Mouse (Mus musculus): Measurements from ENCODE around the gene Rtl6. TPM values are rescaled to one million over a fixed set of nuclear protein-coding genes. Genes with fewer than 3 reads are reported as not detected.
A peak's percentile ranks its signal among the peaks of the same experiment; 100 is the strongest.

Rtl6 gene
- 1 to 10 TPM; 1.3 to 2.0 (median 1.8) TPM for polyA plus RNA-seq (2017; shearing (Covaris generic))

DNA sequence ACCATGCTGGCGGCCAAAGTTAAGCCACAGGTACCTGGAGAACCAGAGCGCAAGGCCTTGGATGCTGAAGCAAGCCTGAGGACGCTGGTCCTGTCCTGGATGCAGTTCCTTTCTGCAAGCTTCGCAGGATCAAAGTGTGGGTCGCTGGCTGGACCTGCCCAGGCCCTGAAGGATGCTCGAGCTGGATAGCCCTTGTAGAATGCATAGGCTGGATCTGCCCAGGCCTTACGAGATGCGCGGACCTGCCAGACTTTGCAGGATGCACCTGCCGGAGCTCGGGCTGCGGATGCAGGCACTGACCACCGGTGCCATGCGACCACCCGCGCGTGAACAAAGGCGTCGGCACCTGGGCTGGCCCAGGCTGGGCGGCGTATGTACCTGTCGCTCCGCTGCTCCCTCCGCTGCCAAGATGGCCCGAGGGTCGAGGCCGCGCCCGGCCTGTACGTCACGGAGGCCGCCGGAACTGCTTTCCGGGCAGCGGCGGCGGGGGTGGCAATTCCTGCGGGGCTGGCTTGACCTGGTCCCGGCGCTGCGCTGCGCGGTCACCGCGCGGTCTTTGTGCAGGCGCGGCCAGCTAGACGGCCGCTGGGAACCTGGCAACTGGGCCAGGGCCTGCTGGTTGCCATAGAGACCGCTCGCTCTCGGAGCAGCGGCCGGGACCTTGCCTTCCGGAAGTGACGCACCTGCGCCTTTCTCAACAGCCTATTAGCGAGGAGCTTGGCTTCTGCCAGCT lies at the start of gene Rtl6:
Gene Rtl6, minus strand, starts transcription at position 635 of the 733 bp plus-strand sequence.
- ATAC-seq: peak; percentile 95

GRCm38 (mm10) chr15:84603267-84603963 lies 45.8 kb upstream of the Rtl6 start:
- no peak for ATAC-seq

GRCm38 (mm10) chr15:84600977-84601595 lies 43.5 kb upstream of the Rtl6 start:
- no peak for ATAC-seq

GRCm38 (mm10) chr15:84598911-84599310 lies 41.3 kb upstream of the Rtl6 start:
- ATAC-seq: no peak

GRCm38 (mm10) chr15:84597816-84598215 lies 40.2 kb upstream of the Rtl6 start:
- ATAC-seq: no peak

DNA sequence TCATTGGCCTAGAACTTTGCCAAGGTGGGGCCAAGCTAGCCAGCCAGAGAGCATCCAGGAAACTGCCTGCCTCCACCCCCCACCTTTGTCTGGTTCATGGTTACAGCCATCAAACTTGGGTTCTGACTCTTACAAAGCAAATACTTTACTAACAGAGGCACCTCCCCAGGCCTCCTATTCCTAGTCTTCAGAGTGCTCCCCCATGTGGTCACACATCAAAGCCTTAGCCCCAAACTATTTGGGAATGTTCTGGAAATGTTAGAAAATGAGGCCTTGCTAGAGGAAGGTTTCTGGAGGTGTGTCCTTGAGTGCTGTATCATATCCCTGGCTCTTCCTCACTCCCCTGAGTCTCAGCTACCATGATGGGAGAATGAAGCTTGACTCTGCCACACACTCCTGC lies 39.4 kb upstream of the Rtl6 start:
- no peak for ATAC-seq

DNA sequence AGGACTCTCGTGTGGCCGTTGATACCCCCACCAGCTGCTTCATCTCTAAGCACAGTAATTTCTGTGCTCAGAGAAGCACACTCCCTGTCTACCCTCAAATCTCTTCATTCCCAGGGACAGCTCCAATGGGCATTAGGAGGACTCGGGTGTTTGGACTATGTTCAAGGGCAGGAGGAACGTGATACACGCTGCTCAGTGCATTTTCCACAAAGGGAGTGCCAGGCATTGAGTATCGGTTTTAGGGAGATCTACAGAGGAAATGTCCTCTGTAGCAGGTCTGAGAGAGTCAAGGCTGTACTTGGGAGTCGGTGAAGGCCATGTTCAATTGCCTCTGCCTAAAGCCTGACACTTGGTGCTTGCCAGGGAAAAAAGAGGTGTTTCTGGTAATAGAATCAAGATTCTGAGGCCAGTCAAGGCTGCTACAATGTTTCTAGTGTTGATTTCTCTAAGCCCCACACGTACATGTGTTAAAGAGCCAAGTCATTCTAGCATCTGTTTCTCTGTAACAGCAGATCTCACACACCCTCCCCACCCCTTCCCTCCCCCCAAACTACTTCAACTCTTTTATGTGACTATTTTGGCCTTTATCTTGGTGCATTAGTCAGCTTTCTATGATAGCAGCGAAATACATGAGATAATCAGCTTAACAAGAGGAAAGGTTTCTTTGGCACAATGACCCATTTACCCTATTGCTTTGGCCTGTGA lies 37.8 kb upstream of the Rtl6 start:
- ATAC-seq: no peak

DNA sequence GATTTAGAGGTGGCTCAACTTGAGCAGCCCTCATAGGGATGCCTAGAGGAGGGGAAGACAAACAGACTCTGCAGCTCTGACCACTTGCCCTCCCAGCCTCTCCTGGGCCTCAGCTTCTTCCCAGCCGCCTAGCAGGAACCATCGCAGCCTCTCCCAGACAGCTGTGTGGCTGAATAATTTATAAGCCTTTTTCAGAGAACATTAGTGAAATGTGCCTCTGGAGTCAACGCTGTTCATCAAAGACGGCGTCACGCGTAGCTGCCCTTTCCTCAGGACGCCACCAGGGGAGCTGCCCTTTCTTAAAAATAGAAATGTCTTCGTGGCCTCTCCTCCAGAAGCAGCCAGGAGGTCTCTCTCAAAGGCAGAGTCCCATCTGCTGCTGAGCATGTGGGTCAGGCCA lies 35.9 kb upstream of the Rtl6 start:
- ATAC-seq: no peak

GRCm38 (mm10) chr15:84592240-84592639 lies 34.6 kb upstream of the Rtl6 start:
- no peak for ATAC-seq

GRCm38 (mm10) chr15:84591573-84592139 lies 34.0 kb upstream of the Rtl6 start:
- ATAC-seq: no peak

GRCm38 (mm10) chr15:84588371-84588821 lies 30.8 kb upstream of the Rtl6 start:
- ATAC-seq: no peak

DNA sequence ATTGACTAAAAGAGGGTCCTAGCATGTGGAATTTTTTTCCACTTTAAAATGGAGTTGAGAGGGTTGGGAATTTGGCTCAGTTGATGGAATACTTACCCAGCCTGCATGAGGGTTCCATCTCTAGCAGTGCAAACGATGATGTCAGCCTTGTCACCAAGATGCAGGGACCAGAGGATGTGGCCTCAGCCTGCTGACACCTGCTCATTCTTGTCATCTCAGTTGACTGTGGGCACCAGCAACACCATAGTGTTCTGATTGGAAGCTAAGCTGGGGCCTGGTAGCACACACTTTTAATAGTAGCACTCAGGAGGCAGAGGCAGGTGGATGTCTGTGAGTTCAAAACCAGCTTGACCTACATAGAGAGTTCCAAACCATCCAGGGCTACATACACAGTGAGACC lies 21.0 kb upstream of the Rtl6 start:
- no peak for ATAC-seq

- ATAC-seq: no peak
These were observed 19.4 kb upstream of the Rtl6 start for GRCm38 (mm10) chr15:84577019-84577418.

DNA sequence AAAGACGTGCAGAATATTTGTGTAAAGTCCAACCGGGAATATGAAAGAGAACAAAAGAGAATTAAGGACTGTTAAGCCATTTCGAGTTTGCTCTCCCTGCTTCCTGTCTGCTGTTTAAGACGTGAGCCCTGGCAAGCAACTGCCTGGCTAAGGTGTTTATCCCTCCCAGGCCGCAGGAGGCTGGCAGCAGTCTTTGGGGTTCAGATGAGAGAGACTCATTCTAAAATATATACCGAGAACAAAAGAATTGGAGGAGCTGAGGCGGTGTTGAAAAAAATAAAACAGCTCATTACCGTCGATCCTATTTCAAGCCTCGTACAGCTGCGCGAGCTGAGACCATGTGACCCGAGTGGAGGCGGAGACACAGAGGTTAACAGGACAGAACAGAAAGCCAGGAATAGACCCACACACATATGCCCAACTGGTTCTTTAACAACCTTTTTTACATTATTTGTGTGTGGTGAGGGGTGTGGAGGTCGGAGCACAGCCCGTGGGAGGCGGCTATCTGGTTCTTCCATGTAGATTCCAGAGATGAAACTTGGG lies 9.0 kb upstream of the Rtl6 start:
- ATAC-seq: no peak

DNA sequence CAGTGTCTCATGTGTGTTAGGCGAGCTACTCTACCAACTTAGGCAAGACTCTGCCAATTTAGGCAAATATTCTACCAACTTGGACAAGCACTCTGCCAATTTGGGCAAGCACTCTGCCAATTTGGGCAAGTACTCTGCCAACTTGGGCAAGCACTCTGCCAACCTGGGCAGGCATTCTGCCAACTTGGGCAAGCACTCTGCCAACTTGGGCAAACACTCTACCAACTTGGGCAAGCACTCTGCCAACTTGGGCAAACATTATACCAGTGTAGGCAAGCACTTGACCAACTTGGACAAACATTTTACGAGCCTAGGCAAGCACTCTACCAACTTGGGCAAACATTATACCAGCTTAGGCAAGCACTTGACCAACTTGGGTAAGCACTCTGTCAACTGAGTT lies 3.9 kb upstream of the Rtl6 start:
- no peak for ATAC-seq

- ATAC-seq: no peak
These were observed 949 bp downstream of the Rtl6 start for GRCm38 (mm10) chr15:84556674-84557073.

DNA sequence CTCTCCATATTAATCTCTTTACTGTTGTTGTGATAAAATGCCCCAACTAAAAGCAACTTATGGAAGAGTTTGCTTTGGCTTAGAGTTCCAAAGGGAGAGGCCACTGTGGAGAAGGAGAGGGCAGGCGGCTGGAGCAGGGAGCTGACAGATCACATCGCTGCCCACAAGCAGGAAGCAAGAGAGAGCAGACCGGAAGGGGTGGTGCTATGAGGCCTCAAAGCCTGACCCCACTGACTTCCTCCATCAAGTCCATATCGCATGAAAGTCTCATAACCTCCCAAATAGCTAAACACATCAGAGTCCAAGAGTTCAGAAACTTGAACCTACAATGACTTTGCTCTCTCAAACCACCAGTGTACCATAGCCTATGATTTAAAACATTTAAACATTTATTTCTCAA lies 6.6 kb downstream of the Rtl6 start:
- no peak for ATAC-seq

GRCm38 (mm10) chr15:84549291-84549797 lies 8.3 kb downstream of the Rtl6 start:
- no peak for ATAC-seq

DNA sequence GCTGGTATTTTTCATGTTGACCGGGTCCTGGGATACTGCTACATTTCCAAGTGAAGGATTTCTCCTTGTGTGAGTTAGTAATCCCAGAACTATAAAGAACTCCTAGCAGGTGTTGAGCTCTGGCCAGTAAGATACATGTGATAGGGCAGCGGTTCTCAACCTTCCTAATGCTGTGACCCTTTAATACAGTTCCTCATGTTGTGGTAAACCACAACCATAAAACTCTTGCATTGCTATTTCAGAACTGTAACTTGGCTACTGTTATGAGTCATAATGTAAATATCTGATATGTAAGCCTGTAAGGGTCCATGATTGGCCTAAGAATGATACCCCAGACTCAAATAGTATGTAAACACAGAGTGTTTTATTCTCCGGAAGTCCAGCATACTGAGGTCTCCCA lies 11.6 kb downstream of the Rtl6 start:
- ATAC-seq: no peak

GRCm38 (mm10) chr15:84541175-84541574 lies 16.4 kb downstream of the Rtl6 start:
- no peak for ATAC-seq

DNA sequence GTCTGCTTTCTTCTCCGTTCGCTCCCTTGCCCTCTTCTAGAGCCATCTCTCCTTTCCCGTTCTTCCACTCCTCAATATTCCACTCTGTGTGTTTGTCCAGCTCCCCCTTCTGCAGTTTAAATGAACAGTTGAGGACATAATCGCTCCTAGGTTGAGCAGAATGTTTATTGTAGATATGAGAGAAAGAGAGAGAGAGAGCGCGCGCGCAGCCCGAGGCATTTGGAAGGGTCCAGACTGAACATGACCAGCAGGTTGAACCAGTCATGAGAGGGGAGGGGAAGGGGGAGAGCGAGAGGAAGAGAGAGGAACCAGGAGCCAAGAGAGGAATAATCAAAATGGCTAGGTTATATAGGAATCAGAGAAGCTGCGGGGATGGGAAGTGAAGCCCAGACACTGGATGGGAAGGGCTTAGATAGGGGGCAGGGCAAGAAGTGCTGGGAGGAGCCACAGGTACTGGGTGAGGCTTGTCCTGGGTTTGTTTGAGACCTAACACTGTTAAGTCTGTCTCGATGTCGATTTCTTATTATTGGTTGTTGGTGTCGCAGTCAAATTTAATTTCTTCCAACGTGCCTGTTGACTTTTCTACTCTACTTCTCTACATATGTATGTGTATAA lies 18.5 kb downstream of the Rtl6 start:
- ATAC-seq: no peak

- ATAC-seq: no peak
These were observed 20.5 kb downstream of the Rtl6 start for GRCm38 (mm10) chr15:84537117-84537516.

All from inflammation-experienced regulatory T-cells, adult 6 months (primary cell).